Mouse (Mus musculus) G1E (cell line): Measurements from ENCODE around the gene Lrrc34. TPM values are rescaled to one million over a fixed set of nuclear protein-coding genes. Genes with fewer than 3 reads are reported as not detected.

Experiments
- ATAC-seq: 2 replicates; pipeline ENCODE4 v1.8.0; 2016; ENCODE audit warnings: mild to moderate bottlenecking; ENCODE audit not compliant: insufficient number of reproducible peaks, poor library complexity, low FRiP score, severe bottlenecking; ENCODE audit errors: extremely low read depth
- DNase-seq: peaks from one replicate; pipeline ENCODE4 v3.0.0; 2012; ENCODE audit warnings: low spot score
- H3K27me3 ChIP-seq: 2 replicates; pipeline ENCODE4 v1.6.1; 2012; ENCODE audit warnings: mild to moderate bottlenecking, low read length, inconsistent platforms; ENCODE audit not compliant: insufficient read depth
- H3K36me3 ChIP-seq: replicated peaks from 2 replicates; pipeline ENCODE3; 2012; ENCODE audit warnings: mild to moderate bottlenecking, inconsistent platforms
- H3K4me1 ChIP-seq: 2 replicates; pipeline ENCODE4 v1.6.1; 2012; ENCODE audit warnings: low read depth, low read length, inconsistent platforms, mixed read lengths; ENCODE audit not compliant: insufficient read depth
- H3K4me3 ChIP-seq: 2 replicates; pipeline ENCODE4 v1.5.1; 2012; ENCODE audit warnings: low read depth, mild to moderate bottlenecking, inconsistent platforms, low read length, moderate library complexity, mixed read lengths
- H3K9me3 ChIP-seq: replicated peaks from 2 replicates; pipeline ENCODE4 v1.6.1; 2012; ENCODE audit warnings: inconsistent platforms
- CTCF ChIP-seq: IDR thresholded peaks from 2 replicates; pipeline ENCODE4 v1.5.1; 2012; ENCODE audit warnings: low read depth, low read length, inconsistent platforms, mixed read lengths
- GATA1 ChIP-seq: IDR thresholded peaks from 2 replicates; pipeline ENCODE4 v1.6.1; 2012; ENCODE audit warnings: borderline replicate concordance, low read length, inconsistent platforms, mixed read lengths
- GATA2 ChIP-seq: IDR thresholded peaks from 2 replicates; pipeline ENCODE4 v1.6.1; 2012; ENCODE audit warnings: low read depth, low read length, inconsistent platforms, borderline replicate concordance
- POLR2AphosphoS5 ChIP-seq: IDR thresholded peaks from 2 replicates; pipeline ENCODE4 v1.6.1; 2012; ENCODE audit warnings: low read depth, low read length, inconsistent platforms; ENCODE audit not compliant: insufficient replicate concordance
- TAL1 ChIP-seq: conservative IDR thresholded peaks from 2 replicates; pipeline ENCODE4 v1.6.1; 2012; ENCODE audit warnings: low read depth, low read length, inconsistent platforms, mixed read lengths
- polyA plus RNA-seq: library from polyadenylated mRNA; stranded (reverse); fragments of >175 nt; gene quantifications from 2 replicates; pipeline ENCODE4 v1.2.3, GENCODE M21; 2012
- total RNA-seq, 2 experiments: library from RNA; stranded (forward) in 1 of 2; stranded (reverse) in 1 of 2; fragments of 200-1000 nt in 1 of 2; fragments of >200 nt in 1 of 2; fragmentation: Nextera tagmentation in 1 of 2; gene quantifications; 2 replicates each; pipeline ENCODE4 v1.2.3; 2014 to 2017

The Lrrc34 gene
- total and polyA plus RNA-seq, 3 experiments: not detected

DNA sequence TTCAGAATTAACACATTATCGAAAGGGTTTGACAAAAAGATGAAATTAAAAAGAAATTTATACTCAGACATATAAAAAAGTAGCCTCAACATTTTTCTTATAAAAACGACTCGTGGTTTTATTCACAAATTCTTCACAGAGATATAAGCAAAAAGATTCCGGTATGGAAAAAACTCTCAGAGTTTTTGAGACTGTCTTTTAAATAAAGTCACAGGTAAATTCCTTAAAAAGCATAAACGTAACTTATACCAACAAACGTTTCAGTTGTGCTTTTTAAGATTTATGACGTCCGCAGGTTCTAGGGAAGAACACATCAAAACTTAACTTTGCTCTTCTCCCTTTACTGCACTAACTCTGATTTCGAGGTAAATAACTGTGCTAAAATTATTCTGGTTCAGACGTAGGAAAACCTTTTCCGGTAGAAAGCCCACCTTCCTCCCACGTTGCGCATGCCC, 46.0 kb downstream of the Lrrc34 start:
- no peak; the same call in 1 of the 2 replicates for ATAC-seq
- H3K27me3 ChIP-seq: no peaks in the 10 kb centered on the region
- no peak for DNase-seq
- H3K9me3 ChIP-seq: no peaks in the 10 kb centered on the region
- peak overlapping the region; percentile 98 for H3K4me3 ChIP-seq
- H3K4me1 ChIP-seq: peaks cover 30% of the 10 kb centered on the region
- TF ChIP-seq TAL1: no peak
- no peak for TF ChIP-seq GATA1
- TF ChIP-seq POLR2AphosphoS5: no peak
- TF ChIP-seq CTCF: no peak
- no peak for TF ChIP-seq GATA2
- H3K36me3 ChIP-seq: peaks cover 22% of the 10 kb centered on the region

GRCm38 (mm10) chr3:30601175-30601574, 46.5 kb downstream of the Lrrc34 start:
- H3K9me3 ChIP-seq: no peaks in the 10 kb centered on the region
- TF ChIP-seq GATA2: no peak
- TF ChIP-seq POLR2AphosphoS5: no peak
- TF ChIP-seq TAL1: no peak
- TF ChIP-seq CTCF: no peak
- no peak for TF ChIP-seq GATA1
- H3K4me3 ChIP-seq: peak overlapping the region; percentile 71; the same call in 1 of the 2 replicates
- peaks cover 18% of the 10 kb centered on the region for H3K36me3 ChIP-seq
- peaks cover 30% of the 10 kb centered on the region for H3K4me1 ChIP-seq
- DNase-seq (no peak), ATAC-seq (0 out of 2 replicates have a peak, but pooled peaks have one; percentile 16)
- no peaks in the 10 kb centered on the region for H3K27me3 ChIP-seq

- ATAC-seq: no peak
- no peak for DNase-seq
- TF ChIP-seq TAL1 (no peak), POLR2AphosphoS5 (no peak), CTCF (no peak), GATA1 (no peak), GATA2 (no peak)
Measured at GRCm38 (mm10) chr3:30600717-30601116, 47.0 kb downstream of the Lrrc34 start.

GRCm38 (mm10) chr3:30599711-30600545, 47.7 kb downstream of the Lrrc34 start, which contains the start of gene Actrt3:
Gene Actrt3 (minus strand): TSS chr3:30599939.
- peak within 1 kb of the TSS; percentile 71 for H3K4me3 ChIP-seq
- H3K9me3 ChIP-seq: no peaks in the 10 kb centered on the region
- no peak for DNase-seq
- peaks cover 11% of the 10 kb centered on the region for H3K36me3 ChIP-seq
- H3K27me3 ChIP-seq: no peaks in the 10 kb centered on the region
- TF ChIP-seq GATA2 (no peak), GATA1 (no peak), TAL1 (no peak), POLR2AphosphoS5 (no peak)
- H3K4me1 ChIP-seq: peaks cover 40% of the 10 kb centered on the region
- ATAC-seq: no peak

More at GRCm38 (mm10) chr3:30600717-30601116, 47.0 kb downstream of the Lrrc34 start:
- no peaks in the 10 kb centered on the region for H3K27me3 ChIP-seq
- H3K4me1 ChIP-seq: peaks cover 34% of the 10 kb centered on the region
- no peaks in the 10 kb centered on the region for H3K9me3 ChIP-seq
- peaks cover 14% of the 10 kb centered on the region for H3K36me3 ChIP-seq
- H3K4me3 ChIP-seq: peak overlapping the region; percentile 71

- Histone ChIP-seq H3K9me3 (no peaks in the 10 kb centered on the region), H3K4me3 (no peak overlapping the region), H3K27me3 (no peaks in the 10 kb centered on the region), H3K36me3 (no peaks in the 10 kb centered on the region), H3K4me1 (peaks cover 43% of the 10 kb centered on the region)
- DNase-seq (no peak), ATAC-seq (no peak)
- TF ChIP-seq POLR2AphosphoS5 (no peak), GATA1 (no peak), GATA2 (no peak), TAL1 (no peak), CTCF (no peak)
Measured at GRCm38 (mm10) chr3:30597271-30597670, 50.4 kb downstream of the Lrrc34 start.

DNA sequence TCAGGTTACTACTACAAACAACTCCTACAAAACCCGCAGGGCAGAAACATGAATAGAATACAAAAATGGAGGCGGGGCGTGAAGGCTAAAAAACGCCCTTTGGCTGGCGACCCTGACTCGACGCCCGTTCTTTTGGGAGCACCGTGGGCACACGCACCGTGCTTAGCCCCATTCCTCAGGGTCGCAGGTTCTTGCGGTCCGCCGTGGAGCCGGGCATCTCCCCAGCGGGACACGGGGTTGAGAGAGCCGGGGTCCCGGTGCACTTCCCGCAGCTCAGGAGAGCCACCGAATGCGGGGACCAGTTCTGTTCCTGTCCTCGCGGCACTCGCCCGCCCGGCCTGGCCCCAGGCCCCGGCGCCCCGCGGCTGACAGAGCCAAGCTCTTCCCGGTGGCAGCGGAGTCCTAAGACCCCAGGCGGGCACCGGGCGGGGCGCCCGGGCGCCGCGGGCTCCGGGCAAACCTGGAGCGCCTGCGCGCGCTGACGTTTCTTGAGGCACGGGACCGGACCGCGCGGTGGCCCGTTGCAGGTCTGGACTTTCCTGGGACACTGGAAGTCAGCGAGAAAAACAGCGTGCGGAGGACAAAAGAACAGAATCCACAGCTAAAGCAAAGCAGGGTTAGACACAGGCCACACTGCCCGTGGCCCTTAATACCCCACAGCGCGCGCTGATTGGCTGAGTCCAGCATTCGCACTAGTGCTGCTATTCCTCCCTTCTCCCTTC, 52.4 kb downstream of the Lrrc34 start:
- Histone ChIP-seq H3K9me3 (no peaks in the 10 kb centered on the region), H3K4me3 (peak overlapping the region; percentile 78), H3K4me1 (peaks cover 40% of the 10 kb centered on the region), H3K36me3 (no peaks in the 10 kb centered on the region), H3K27me3 (no peaks in the 10 kb centered on the region)
- DNase-seq: peak; percentile 28
- peak; percentile 46; the same call in 1 of the 2 replicates for ATAC-seq
- no peak for TF ChIP-seq CTCF
- no peak for TF ChIP-seq TAL1
- TF ChIP-seq GATA1: no peak
- no peak for TF ChIP-seq GATA2
- TF ChIP-seq POLR2AphosphoS5: no peak
